Mouse (Mus musculus) hindbrain, embryonic 14.5 days (tissue): ENCODE measurements around the gene Adam11. TPM values are rescaled to one million over a fixed set of nuclear protein-coding genes. Genes with fewer than 3 reads are reported as not detected.
A peak's percentile ranks its signal among the peaks of the same experiment; 100 is the strongest.

Experiments used
- ATAC-seq: fragments of 200-750 bp; cut with Nextera tagmentation; 2 replicates; pipeline ENCODE4 v1.8.0; 2017; ENCODE audit warnings: moderate number of reproducible peaks, mild to moderate bottlenecking, moderate TSS enrichment, moderate library complexity; ENCODE audit not compliant: low FRiP score
- DNase-seq: peaks from one replicate; pipeline ENCODE4 v3.0.0-alpha.2; 2015; ENCODE audit warnings: low spot score
- H3K27ac ChIP-seq: fragments of 300-500 bp; sonication (generic); 2 replicates; pipeline ENCODE4 v1.5.1; 2014; ENCODE audit warnings: mild to moderate bottlenecking, moderate library complexity
- H3K27me3 ChIP-seq: fragments of 300-500 bp; sonication (generic); 2 replicates; pipeline ENCODE4 v1.6.1; 2014; ENCODE audit warnings: mild to moderate bottlenecking, low read length, mixed read lengths; ENCODE audit not compliant: control insufficient read depth, insufficient read depth
- H3K36me3 ChIP-seq: fragments of 300-500 bp; sonication (generic); replicated peaks from 2 replicates; pipeline ENCODE4 v1.6.1; 2014; ENCODE audit not compliant: control insufficient read depth, insufficient read depth
- H3K4me1 ChIP-seq: fragments of 300-500 bp; sonication (generic); replicated peaks from 2 replicates; pipeline ENCODE4 v1.6.1; 2014; ENCODE audit warnings: antibody characterized with exemption, low read length, mixed read lengths; ENCODE audit not compliant: control insufficient read depth, insufficient read depth
- H3K4me2 ChIP-seq: fragments of 300-500 bp; sonication (generic); replicated peaks from 2 replicates; pipeline ENCODE4 v1.6.1; 2014; ENCODE audit warnings: mild to moderate bottlenecking, moderate library complexity
- H3K4me3 ChIP-seq: fragments of 300-500 bp; sonication (generic); replicated peaks from 2 replicates; pipeline ENCODE4 v1.5.1; 2014; ENCODE audit warnings: mild to moderate bottlenecking, low read length
- H3K9ac ChIP-seq: fragments of 300-500 bp; sonication (generic); 2 replicates; pipeline ENCODE4 v1.6.1; 2014
- H3K9me3 ChIP-seq: fragments of 300-500 bp; sonication (generic); 2 replicates; pipeline ENCODE4 v1.6.1; 2016; ENCODE audit warnings: low read length; ENCODE audit not compliant: control insufficient read depth
- WGBS: fragments of 180-500 bp; shearing (Covaris S2); extraction: QIAGEN DNeasy Blood & Tissue Kit; methylation state at CpG from one replicate; pipeline ENCODE4 v1.1.7; 2014; 5-methylcytosine and 5-hydroxymethylcytosine counted together
- polyA plus RNA-seq: library from polyadenylated mRNA; unstranded; fragments of >200 nt; fragmentation: Nextera tagmentation; extraction: Ambion mirVana; gene quantifications from 2 replicates; pipeline ENCODE4 v1.2.1, GENCODE M21; 2014

The Adam11 gene
- polyA plus RNA-seq, 1 experiment from 2014 or later: 24.1 TPM

GRCm38 (mm10) chr11:102773713-102774611, 12.7 kb downstream of the Adam11 start:
- H3K4me3 ChIP-seq: peak overlapping the region; percentile 61
- H3K4me1 ChIP-seq: peaks cover 37% of the 10 kb centered on the region
- peak overlapping the region; percentile 82 for H3K9ac ChIP-seq
- DNase-seq (peak; percentile 98), ATAC-seq (peak; percentile 53)
- H3K27ac ChIP-seq: peak overlapping the region; percentile 95
- WGBS: under 1% methylated on average over 45 of the region's 46 CpGs
- no peaks in the 10 kb centered on the region for H3K9me3 ChIP-seq
- peak overlapping the region; percentile 91 for H3K4me2 ChIP-seq
- no peaks in the 10 kb centered on the region for H3K27me3 ChIP-seq
- H3K36me3 ChIP-seq: peaks cover 23% of the 10 kb centered on the region

DNA sequence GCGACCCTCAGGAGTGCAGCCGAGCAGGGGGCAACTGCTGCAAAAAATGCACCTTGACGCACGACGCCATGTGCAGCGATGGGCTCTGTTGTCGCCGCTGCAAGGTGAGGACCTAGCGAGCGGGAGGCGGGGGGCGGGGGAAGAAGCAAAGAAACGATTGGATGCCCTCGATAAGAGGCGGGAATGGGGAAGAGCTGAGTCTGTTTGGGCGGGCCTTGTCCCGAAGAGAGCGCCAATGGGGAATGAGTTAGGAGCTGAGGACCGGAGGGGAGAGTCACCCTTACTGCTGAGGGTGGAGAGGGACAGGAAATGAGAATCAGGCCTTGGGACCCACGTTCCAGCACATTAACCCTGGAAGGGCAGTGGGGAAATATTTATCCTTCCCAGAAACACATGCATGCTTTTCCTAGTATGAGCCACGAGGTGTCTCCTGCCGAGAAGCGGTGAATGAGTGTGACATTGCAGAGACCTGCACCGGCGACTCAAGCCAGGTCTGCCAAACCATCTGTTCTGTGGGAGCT, 13.4 kb downstream of the Adam11 start:
- under 1% methylated on average over 25 of the region's 25 CpGs for WGBS
- peak; percentile 83 for ATAC-seq

GRCm38 (mm10) chr11:102777598-102777997, 16.4 kb downstream of the Adam11 start:
- Histone ChIP-seq H3K4me2 (peak overlapping the region; percentile 35; the same call in 1 of the 2 replicates), H3K9ac (peak overlapping the region; percentile 24; the same call in 1 of the 2 replicates), H3K27ac (no peak overlapping the region), H3K4me3 (no peak overlapping the region), H3K4me1 (peaks cover 14% of the 10 kb centered on the region), H3K36me3 (peaks cover 23% of the 10 kb centered on the region), H3K9me3 (no peaks in the 10 kb centered on the region), H3K27me3 (no peaks in the 10 kb centered on the region)
- ATAC-seq (no peak), DNase-seq (peak; percentile 69)
- 26% methylated on average over 21 of the region's 21 CpGs for WGBS

More for the DNA sequence above, 13.4 kb downstream of the Adam11 start:
- peak; percentile 82 for DNase-seq
- Histone ChIP-seq H3K4me1 (peaks cover 37% of the 10 kb centered on the region), H3K4me3 (peak overlapping the region; percentile 61), H3K36me3 (peaks cover 23% of the 10 kb centered on the region), H3K9ac (peak overlapping the region; percentile 82), H3K27ac (peak overlapping the region; percentile 95), H3K27me3 (no peaks in the 10 kb centered on the region), H3K9me3 (no peaks in the 10 kb centered on the region), H3K4me2 (peak overlapping the region; percentile 91)

GRCm38 (mm10) chr11:102778165-102778564, 16.9 kb downstream of the Adam11 start:
- ATAC-seq: no peak
- H3K4me2 ChIP-seq: 0 out of 2 replicates have a peak overlapping the region, but pooled peaks have one; percentile 35
- DNase-seq: no peak
- H3K36me3 ChIP-seq: peaks cover 23% of the 10 kb centered on the region
- no peak overlapping the region for H3K27ac ChIP-seq
- H3K4me3 ChIP-seq: no peak overlapping the region
- no peaks in the 10 kb centered on the region for H3K9me3 ChIP-seq
- H3K27me3 ChIP-seq: no peaks in the 10 kb centered on the region
- H3K9ac ChIP-seq: peak overlapping the region; percentile 24; the same call in 1 of the 2 replicates
- WGBS: 34% methylated on average over 14 of the region's 14 CpGs
- H3K4me1 ChIP-seq: peaks cover 9% of the 10 kb centered on the region; the same call in 1 of the 2 replicates

DNA sequence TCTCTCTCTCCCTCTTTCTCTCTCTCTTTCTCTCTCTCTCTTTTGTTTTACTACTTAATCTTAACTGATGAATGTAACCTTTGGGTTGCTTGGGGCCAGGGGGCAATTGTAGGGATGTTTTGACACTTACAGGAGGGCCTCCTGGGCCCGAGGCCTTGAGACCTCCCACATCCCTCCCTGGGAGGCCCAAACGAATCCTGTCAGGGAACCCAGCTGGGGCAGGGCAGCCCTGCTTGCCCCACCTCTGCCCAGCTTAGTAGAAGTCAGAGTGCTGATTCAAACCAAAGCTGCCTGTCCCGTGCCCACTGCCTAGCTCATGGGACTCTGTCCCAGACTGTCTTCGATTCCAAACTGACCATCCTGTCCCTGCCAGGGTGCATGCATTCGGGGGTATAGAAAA, 17.4 kb downstream of the Adam11 start:
- H3K4me2 ChIP-seq: no peak overlapping the region
- ATAC-seq (no peak), DNase-seq (no peak)
- no peak overlapping the region for H3K27ac ChIP-seq
- H3K36me3 ChIP-seq: peaks cover 23% of the 10 kb centered on the region
- no peak overlapping the region for H3K9ac ChIP-seq
- no peaks in the 10 kb centered on the region for H3K27me3 ChIP-seq
- WGBS: 46% methylated on average over 5 of the region's 5 CpGs
- peaks cover 9% of the 10 kb centered on the region; the same call in 1 of the 2 replicates for H3K4me1 ChIP-seq
- no peaks in the 10 kb centered on the region for H3K9me3 ChIP-seq
- no peak overlapping the region for H3K4me3 ChIP-seq

GRCm38 (mm10) chr11:102779081-102779638, 17.9 kb downstream of the Adam11 start:
- DNase-seq: no peak
- H3K4me1 ChIP-seq: peaks cover 9% of the 10 kb centered on the region; the same call in 1 of the 2 replicates
- no peak for ATAC-seq
- WGBS: 84% methylated on average over 8 of the region's 8 CpGs
- H3K36me3 ChIP-seq: peaks cover 23% of the 10 kb centered on the region
- no peak overlapping the region for H3K9ac ChIP-seq
- no peaks in the 10 kb centered on the region for H3K9me3 ChIP-seq
- no peak overlapping the region for H3K4me2 ChIP-seq
- no peaks in the 10 kb centered on the region for H3K27me3 ChIP-seq
- H3K27ac ChIP-seq: no peak overlapping the region
- H3K4me3 ChIP-seq: no peak overlapping the region

GRCm38 (mm10) chr11:102779824-102780223, 18.6 kb downstream of the Adam11 start:
- H3K9ac ChIP-seq: no peak overlapping the region
- H3K4me1 ChIP-seq: peaks cover 9% of the 10 kb centered on the region; the same call in 1 of the 2 replicates
- no peaks in the 10 kb centered on the region for H3K27me3 ChIP-seq
- H3K9me3 ChIP-seq: no peaks in the 10 kb centered on the region
- H3K36me3 ChIP-seq: peaks cover 23% of the 10 kb centered on the region
- no peak overlapping the region for H3K27ac ChIP-seq
- DNase-seq (no peak), ATAC-seq (no peak)
- no peak overlapping the region for H3K4me2 ChIP-seq
- H3K4me3 ChIP-seq: no peak overlapping the region
- WGBS: 80% methylated on average over 7 of the region's 7 CpGs

DNA sequence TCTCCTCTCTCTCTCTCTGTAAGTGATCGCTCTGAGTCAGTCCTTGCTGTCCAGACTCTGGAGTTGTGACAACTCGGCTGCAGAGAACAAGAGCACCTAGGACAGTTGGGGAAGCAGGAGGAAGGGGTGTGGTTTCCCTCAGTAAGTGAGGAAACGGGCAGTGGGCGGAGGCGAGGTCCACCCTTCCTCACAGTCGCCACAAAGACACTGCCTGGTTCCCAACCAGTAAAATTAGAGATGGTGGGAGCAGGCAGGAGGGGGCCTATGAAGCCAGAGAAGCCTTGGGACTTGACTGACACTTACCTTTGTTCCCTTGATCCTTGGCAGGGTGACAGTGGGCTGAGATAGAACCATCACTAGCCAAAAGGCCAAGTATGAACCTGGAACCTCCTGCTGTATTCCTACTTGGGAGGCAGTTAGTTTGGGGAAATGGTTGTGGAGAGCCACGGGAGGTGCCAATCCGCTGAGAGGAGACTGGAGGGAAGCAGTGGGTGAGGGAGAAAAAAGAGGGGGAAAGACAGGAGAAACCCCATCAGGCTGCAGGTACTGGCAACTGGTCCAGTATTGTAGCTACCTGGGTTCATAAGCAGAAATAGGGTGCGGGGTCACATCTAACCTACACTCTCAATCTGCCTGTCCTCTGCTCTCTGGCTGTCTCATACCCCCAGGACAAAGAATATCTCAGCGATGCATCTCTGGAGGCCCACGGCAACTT, 19.2 kb downstream of the Adam11 start:
- no peak overlapping the region for H3K4me2 ChIP-seq
- H3K4me3 ChIP-seq: no peak overlapping the region
- H3K9me3 ChIP-seq: no peaks in the 10 kb centered on the region
- DNase-seq (no peak), ATAC-seq (no peak)
- H3K27ac ChIP-seq: no peak overlapping the region
- peaks cover 23% of the 10 kb centered on the region for H3K36me3 ChIP-seq
- H3K27me3 ChIP-seq: no peaks in the 10 kb centered on the region
- H3K9ac ChIP-seq: no peak overlapping the region; the same call in 1 of the 2 replicates
- WGBS: 42% methylated on average over 11 of the region's 11 CpGs
- peaks cover 4% of the 10 kb centered on the region; the same call in 1 of the 2 replicates for H3K4me1 ChIP-seq
